Mouse (Mus musculus): ENCODE data around the gene Vmn1r72. TPM values are rescaled to one million over a fixed set of nuclear protein-coding genes. Genes with fewer than 3 reads are reported as not detected.
"Not testable (repeated sequence)": the region's sequence is repeated elsewhere in the genome, so short reads cannot be mapped to it uniquely, and the experiment has no call there.

Vmn1r72 gene
- total RNA-seq (2021) = not detected
- long read RNA-seq, experiment 1 = 0 reads
- long read RNA-seq, experiment 2 = 0 reads

DNA sequence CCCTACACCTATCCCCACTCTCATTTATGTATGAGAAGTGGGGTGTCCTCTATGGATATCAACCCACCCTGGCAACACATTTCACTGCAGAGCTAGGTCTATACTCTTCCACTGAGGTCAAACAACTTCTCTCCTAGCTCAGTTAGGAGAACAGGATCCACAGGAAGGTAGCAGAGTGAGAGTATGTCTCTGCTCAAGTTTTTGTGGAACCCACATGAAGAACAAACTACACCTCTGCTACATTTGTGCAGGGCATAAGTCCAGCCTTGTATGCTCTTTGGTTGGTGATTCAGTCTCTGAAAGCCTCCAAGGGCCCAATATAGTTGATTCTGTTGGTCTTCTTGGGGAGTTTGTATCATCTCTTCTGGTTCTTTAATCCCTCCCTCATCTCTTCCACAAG, at the start of gene Vmn1r72:
Vmn1r72 (minus strand) TSS at position 101 of the 400 bp plus-strand sequence.
- intact Hi-C loops (cut with DNase I); DNase-seq: not testable (repeated sequence)

DNA sequence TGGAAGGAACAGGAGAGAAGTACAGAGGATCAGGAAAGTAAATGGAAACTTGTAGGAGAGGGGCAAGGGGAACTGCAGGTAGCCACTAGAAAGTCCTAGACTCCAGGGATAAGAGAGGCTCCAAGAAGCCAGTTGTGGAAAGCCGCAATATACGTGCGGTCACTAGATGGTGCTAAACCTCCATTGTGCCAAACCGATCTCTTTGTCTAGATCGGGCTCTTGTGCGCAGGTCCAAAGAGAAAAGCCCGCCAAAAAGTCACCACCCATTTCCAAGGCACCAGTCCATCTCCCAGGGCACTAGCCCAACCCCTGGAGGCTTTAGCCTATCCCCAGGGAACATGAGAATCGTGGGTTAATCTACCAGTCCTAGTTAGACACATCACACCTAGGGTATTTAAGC, 62.9 kb downstream of the Vmn1r72 start:
- peak in 1 of 2 experiments; percentile 1 for DNase-seq
- intact Hi-C loops (cut with DNase I) = not testable (repeated sequence)

Other genes with a start within 250 kb of the Vmn1r72 start
- not detected for gene Zscan4-ps2, start 165.8 kb downstream of the Vmn1r72 start, total RNA-seq (2021)
- gene Zscan4-ps3, start 70.8 kb downstream of the Vmn1r72 start, total RNA-seq (2021) = not detected
- not detected for gene Vmn1r73, start 50.1 kb upstream of the Vmn1r72 start, total RNA-seq (2021)
- not detected for gene Vmn1r74, start 153.8 kb upstream of the Vmn1r72 start, total RNA-seq (2021)
- gene Vmn1r75, start 194.5 kb upstream of the Vmn1r72 start, total RNA-seq (2021) = not detected

Data from heart, postnatal 14 days (tissue).